Mouse (Mus musculus) myocyte (in vitro differentiated cells): ENCODE data around the gene Asphd1. TPM values are rescaled to one million over a fixed set of nuclear protein-coding genes. Genes with fewer than 3 reads are reported as not detected.
A peak's percentile ranks its signal among the peaks of the same experiment; 100 is the strongest.

Experiments
- H3K27me3 ChIP-seq: one replicate; pipeline ENCODE4 v1.6.1; 2011; ENCODE audit not compliant: control insufficient read depth, insufficient read depth, insufficient read length
- H3K36me3 ChIP-seq: one replicate; pipeline ENCODE4 v1.6.1; 2011; ENCODE audit not compliant: control insufficient read depth, insufficient read depth
- H3K4me2 ChIP-seq: one replicate; pipeline ENCODE4 v1.6.1; 2011; ENCODE audit warnings: low read depth, control low read depth
- H3K4me3 ChIP-seq: one replicate; pipeline ENCODE4 v1.5.1; 2011; ENCODE audit warnings: mild to moderate bottlenecking, control low read depth, moderate library complexity
- H3K79me2 ChIP-seq: one replicate; pipeline ENCODE4 v1.6.1; 2011; ENCODE audit not compliant: control insufficient read depth, insufficient read depth
- H3ac ChIP-seq: one replicate; pipeline ENCODE4 v1.6.1; 2011; ENCODE audit not compliant: control insufficient read depth, insufficient read length
- CEBPB ChIP-seq: IDR thresholded peaks from 2 replicates; pipeline ENCODE4 v1.6.1; 2011; ENCODE audit warnings: mild to moderate bottlenecking, moderate library complexity; ENCODE audit not compliant: poor library complexity, insufficient read depth, severe bottlenecking
- E2F4 ChIP-seq: IDR thresholded peaks from one replicate; pipeline ENCODE4 v1.6.1; 2011; ENCODE audit warnings: mild to moderate bottlenecking, control low read depth, moderate library complexity; ENCODE audit not compliant: insufficient read depth
- MAX ChIP-seq: IDR thresholded peaks from one replicate; pipeline ENCODE4 v1.6.1; 2011; ENCODE audit warnings: low read depth, mild to moderate bottlenecking, control low read depth
- MYOD1 ChIP-seq, 3 experiments: IDR thresholded peaks; one replicate each; pipeline ENCODE4 v1.6.1; 2011; ENCODE audit warnings: control low read depth in 2 of 3, low read depth in 2 of 3, mild to moderate bottlenecking in 2 of 3, moderate library complexity in 1 of 3; ENCODE audit not compliant: insufficient read length in 2 of 3, control insufficient read depth in 1 of 3
- MYOG ChIP-seq, 3 experiments: IDR thresholded peaks; one replicate each; pipeline ENCODE4 v1.6.1; 2011; ENCODE audit warnings: control low read depth in 2 of 3, low read depth in 2 of 3, mild to moderate bottlenecking in 2 of 3; ENCODE audit not compliant: insufficient read length in 2 of 3, control insufficient read depth in 1 of 3, insufficient read depth in 1 of 3
- POLR2A ChIP-seq: IDR thresholded peaks from one replicate; pipeline ENCODE4 v1.6.1; 2011; ENCODE audit warnings: low read depth, mild to moderate bottlenecking, control low read depth, moderate library complexity; ENCODE audit not compliant: insufficient read length
- POLR2AphosphoS2 ChIP-seq: IDR thresholded peaks from one replicate; pipeline ENCODE4 v1.6.1; 2011; ENCODE audit warnings: low read depth, control low read depth; ENCODE audit not compliant: insufficient read length
- REST ChIP-seq: IDR thresholded peaks from one replicate; pipeline ENCODE4 v1.6.1; 2011; ENCODE audit warnings: mild to moderate bottlenecking, control low read depth, moderate library complexity; ENCODE audit not compliant: insufficient read depth, insufficient read length
- SRF ChIP-seq: IDR thresholded peaks from one replicate; pipeline ENCODE4 v1.6.1; 2011; ENCODE audit warnings: low read depth; ENCODE audit not compliant: control insufficient read depth, insufficient read length
- TCF12 ChIP-seq: IDR thresholded peaks from one replicate; pipeline ENCODE4 v1.6.1; 2011; ENCODE audit warnings: mild to moderate bottlenecking, control low read depth; ENCODE audit not compliant: poor library complexity, insufficient read depth, severe bottlenecking
- TCF3 ChIP-seq: IDR thresholded peaks from one replicate; pipeline ENCODE4 v1.6.1; 2011; ENCODE audit warnings: low read depth, control low read depth; ENCODE audit not compliant: insufficient read length
- USF1 ChIP-seq: IDR thresholded peaks from one replicate; pipeline ENCODE4 v1.6.1; 2011; ENCODE audit warnings: low read depth, mild to moderate bottlenecking, control low read depth, moderate library complexity
- polyA plus RNA-seq: library from polyadenylated mRNA; unstranded; fragments of >200 nt; fragmentation: generic; extraction: Trizol; gene quantifications from one replicate; pipeline ENCODE4 v1.2.1, GENCODE M21; 2012; ENCODE audit warnings: missing spikeins

Asphd1 gene
- polyA plus RNA-seq, 1 experiment = 0.11 TPM

DNA sequence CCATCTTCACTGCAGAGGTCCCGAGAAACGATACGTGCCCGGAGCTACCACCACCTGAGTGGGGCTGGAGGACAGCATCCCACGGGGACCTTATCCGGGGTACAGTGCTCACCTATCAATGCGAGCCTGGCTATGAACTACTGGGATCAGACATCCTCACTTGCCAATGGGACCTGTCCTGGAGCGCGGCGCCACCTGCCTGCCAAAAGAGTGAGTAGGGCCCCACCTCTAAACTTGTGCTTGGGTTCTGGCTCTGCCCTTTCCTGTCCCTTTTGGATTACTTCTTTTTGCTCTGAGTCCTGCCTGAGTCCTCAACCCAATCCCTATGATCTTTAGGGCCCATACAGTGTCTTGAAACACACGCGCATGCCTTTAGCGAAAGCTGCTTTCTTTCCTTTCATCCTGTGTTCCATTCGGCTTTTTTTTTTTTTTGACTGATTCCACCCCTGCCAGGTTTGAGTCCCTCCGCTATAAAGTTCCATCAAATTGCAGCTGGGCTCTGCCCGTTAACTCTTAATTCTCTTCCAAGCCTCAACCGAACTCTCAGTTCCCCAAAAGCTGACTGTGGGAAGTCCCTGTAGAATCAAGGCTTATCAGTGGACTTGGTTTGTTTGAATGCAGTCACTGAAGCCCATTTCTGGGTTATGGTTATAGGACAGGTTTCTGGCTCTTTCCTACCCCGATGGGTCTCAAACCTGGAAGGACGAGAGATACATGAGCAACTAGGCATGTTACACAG is 14.3 kb upstream of the Asphd1 start:
- no peaks in the 10 kb centered on the region for H3K79me2 ChIP-seq
- TF ChIP-seq E2F4 (no peak), USF1 (no peak), REST (no peak), TCF12 (no peak), MAX (no peak), TCF3 (no peak), SRF (no peak), POLR2A (no peak), MYOD1 (IDR thresholded peaks at IDR 0.05; ENCODE audit: control insufficient read depth in 1 of 3, insufficient read length in 2 of 3, low read depth in 2 of 3) (no peak), CEBPB (no peak), MYOG (IDR thresholded peaks at IDR 0.05; ENCODE audit: control insufficient read depth in 1 of 3, insufficient read depth in 1 of 3, insufficient read length in 2 of 3, low read depth in 2 of 3) (no peak), POLR2AphosphoS2 (no peak)
- no peak overlapping the region for H3K4me3 ChIP-seq
- peaks cover 71% of the 10 kb centered on the region for H3K27me3 ChIP-seq
- no peak overlapping the region for H3ac ChIP-seq
- no peak overlapping the region for H3K4me2 ChIP-seq
- no peaks in the 10 kb centered on the region for H3K36me3 ChIP-seq

DNA sequence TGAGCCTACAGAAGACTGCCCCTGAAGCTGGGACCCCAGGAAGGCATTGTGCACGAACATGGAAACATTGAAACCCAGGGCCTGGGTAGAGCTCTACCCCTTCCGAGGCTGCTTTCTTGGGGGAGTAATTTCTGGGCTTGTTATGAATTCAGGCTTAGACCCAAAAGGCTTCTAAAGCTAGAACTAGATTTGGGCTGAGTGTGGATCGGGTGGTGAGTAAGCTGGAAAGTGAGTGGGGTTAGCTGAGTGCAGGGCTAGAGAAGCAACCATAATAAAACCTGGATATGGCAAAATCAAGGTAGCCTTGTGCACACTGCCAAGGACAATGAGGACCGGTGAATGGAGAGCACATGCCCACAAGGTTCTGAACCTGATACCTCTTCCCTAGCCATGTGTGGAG is 12.6 kb upstream of the Asphd1 start:
- TF ChIP-seq MYOG (IDR thresholded peaks at IDR 0.05; ENCODE audit: control insufficient read depth in 1 of 3, insufficient read depth in 1 of 3, insufficient read length in 2 of 3, low read depth in 2 of 3) (no peak), USF1 (no peak), MAX (no peak)
- peaks cover 75% of the 10 kb centered on the region for H3K27me3 ChIP-seq
- H3ac ChIP-seq = no peak overlapping the region
- no peak overlapping the region for H3K4me2 ChIP-seq
- no peak overlapping the region for H3K4me3 ChIP-seq
- no peaks in the 10 kb centered on the region for H3K79me2 ChIP-seq
- H3K36me3 ChIP-seq = no peaks in the 10 kb centered on the region

DNA sequence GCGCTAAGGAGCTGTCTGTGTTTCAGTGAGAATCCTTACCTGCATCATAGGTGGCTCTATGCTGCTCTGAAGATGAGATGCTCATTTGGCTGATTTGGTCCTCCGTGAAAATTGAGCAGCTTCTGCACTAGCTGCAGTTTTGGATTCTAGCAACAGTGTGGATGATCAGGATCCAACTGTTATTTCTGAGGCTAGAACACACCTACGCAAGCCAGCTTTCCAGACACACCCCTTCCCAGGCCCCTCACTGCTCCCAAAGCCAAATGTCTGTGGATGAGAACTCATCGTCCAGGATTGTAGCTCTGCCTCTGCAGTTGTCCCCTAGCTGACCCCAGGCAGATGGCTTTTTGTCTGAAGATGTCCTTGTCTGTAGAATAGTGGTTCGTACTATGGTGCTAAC is 11.7 kb upstream of the Asphd1 start:
- Histone ChIP-seq H3ac (no peak overlapping the region), H3K36me3 (no peaks in the 10 kb centered on the region), H3K27me3 (peaks cover 68% of the 10 kb centered on the region), H3K4me2 (no peak overlapping the region), H3K79me2 (no peaks in the 10 kb centered on the region), H3K4me3 (no peak overlapping the region)
- TF ChIP-seq TCF12 (no peak), MAX (no peak), POLR2A (no peak)

GRCm38 (mm10) chr7:126959780-126960179 is 10.4 kb upstream of the Asphd1 start:
- Histone ChIP-seq H3K4me2 (no peak overlapping the region), H3ac (no peak overlapping the region), H3K79me2 (no peaks in the 10 kb centered on the region), H3K27me3 (peaks cover 59% of the 10 kb centered on the region), H3K36me3 (no peaks in the 10 kb centered on the region), H3K4me3 (no peak overlapping the region)
- TF ChIP-seq MYOG (IDR thresholded peaks at IDR 0.05; ENCODE audit: control insufficient read depth in 1 of 3, insufficient read depth in 1 of 3, insufficient read length in 2 of 3, low read depth in 2 of 3) (no peak), POLR2A (no peak), MYOD1 (IDR thresholded peaks at IDR 0.05; ENCODE audit: control insufficient read depth in 1 of 3, insufficient read length in 2 of 3, low read depth in 2 of 3) (peak in 1 of 3 experiments; percentile 40), SRF (no peak)

- no peak overlapping the region for H3ac ChIP-seq
- H3K4me3 ChIP-seq = no peak overlapping the region
- H3K27me3 ChIP-seq = peaks cover 36% of the 10 kb centered on the region
- TF ChIP-seq POLR2A (no peak), MYOG (IDR thresholded peaks at IDR 0.05; ENCODE audit: control insufficient read depth in 1 of 3, insufficient read depth in 1 of 3, insufficient read length in 2 of 3, low read depth in 2 of 3) (no peak), MYOD1 (IDR thresholded peaks at IDR 0.05; ENCODE audit: control insufficient read depth in 1 of 3, insufficient read length in 2 of 3, low read depth in 2 of 3) (no peak), SRF (no peak), POLR2AphosphoS2 (no peak), CEBPB (no peak)
- no peaks in the 10 kb centered on the region for H3K79me2 ChIP-seq
- H3K36me3 ChIP-seq = no peaks in the 10 kb centered on the region
- no peak overlapping the region for H3K4me2 ChIP-seq
Measured at GRCm38 (mm10) chr7:126955125-126955524, 5.7 kb upstream of the Asphd1 start.
